Mouse (Mus musculus): ENCODE measurements at regions not wholly inside any gene's neighbourhood (a gene's known extent, or its start where the extent isn't known, plus 50 kb on each side); places are given as distances from the start of the nearest gene placed in this dataset.

DNA sequence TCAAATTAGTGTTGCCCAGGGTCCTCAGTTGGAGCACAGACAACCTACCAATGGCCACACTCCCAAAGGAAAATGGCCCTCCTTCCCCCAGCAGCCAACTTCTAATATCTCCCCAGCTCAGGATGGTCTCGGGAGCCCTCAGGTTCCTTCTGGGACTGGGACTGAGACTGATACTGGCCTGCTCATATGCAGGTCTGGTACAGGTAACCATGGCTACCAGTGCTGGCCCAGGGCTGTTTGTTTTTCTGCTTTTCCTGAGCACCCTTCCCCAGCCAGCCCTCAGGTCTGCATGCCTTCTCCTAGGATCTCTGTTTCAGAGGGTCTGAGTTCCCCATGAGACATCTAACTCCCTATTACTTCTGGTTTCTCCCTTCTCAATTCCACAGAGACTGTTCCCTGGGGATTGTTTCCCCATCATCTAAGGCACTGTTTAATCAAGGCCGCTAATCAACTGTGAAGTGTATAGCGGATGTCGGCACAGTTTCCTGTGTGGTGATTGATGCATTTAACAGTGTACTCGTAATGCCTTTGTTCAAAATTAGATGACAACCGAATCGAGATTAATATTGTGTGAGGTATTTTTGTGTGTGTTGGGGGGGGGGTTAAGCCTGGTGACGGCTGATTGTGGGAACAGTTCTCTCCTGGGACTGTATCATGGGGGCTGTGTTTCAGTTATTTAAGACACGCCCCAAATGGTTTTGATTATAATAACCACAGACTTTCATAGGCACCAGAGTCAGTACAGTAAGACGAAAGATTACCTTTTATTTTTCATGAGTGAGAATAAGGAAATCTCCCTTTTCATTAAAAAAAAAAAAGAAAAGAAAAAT, 120.8 kb upstream of the Lmcd1 start:
- DNase-seq: no peak

DNA sequence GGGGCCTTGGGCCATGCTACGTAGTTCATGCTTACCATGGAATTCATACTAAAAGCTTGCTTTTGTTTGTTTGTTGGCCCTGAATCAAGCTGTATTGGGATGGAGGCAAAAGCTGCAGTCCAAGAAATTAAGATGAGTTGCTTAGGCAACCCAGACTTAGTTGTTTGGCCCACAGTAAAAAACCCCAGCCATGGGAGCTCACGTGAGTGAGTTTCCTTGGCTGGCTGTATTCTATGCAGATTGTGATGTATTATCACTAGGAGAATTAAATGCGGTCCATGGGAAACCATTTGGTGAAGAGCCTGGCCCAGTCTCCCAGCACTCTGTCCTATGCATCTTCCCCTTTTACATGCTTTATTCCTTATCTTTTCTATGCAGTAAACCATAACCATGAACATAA, 106.1 kb upstream of the Lmcd1 start:
- no peak for DNase-seq

DNA sequence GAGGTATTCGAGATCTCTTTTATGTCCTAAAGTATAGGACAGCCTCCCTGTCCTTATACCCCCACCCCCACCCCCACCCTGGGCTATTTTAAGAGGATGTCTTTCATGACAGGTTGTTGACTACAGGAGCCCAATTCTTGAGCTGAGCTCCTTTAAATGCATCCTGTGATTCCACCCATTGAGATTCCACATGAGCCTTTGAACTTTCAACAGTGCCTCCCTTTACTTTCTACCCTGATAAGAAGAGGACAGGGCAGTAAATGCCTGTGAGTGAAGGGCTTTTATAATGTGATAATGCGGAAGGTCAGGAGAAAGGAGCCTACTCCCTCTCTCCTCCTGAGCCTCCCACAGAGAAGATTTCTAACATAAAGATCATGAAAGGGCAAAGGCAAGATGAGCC, 97.2 kb upstream of the Lmcd1 start:
- DNase-seq: no peak

DNA sequence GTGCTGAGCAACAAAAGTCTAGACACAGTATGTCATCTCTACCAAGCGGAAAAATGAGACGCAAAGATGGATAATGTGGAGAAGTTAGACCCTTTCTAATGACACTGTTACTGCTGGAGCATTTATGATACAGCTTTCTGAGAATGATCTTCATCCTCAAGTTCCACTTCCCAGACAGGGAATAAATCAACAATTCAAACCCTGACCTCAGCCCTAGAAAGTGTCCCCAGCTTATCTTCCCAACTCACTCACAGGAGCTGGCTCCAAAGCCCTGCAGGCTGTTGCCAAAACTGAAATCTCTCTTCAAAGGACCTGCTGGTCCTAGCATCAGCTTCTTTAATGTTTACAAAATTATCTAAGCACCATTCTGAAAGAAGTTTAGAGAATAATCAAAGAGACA, 85.9 kb upstream of the Lmcd1 start:
- DNase-seq: no peak

DNA sequence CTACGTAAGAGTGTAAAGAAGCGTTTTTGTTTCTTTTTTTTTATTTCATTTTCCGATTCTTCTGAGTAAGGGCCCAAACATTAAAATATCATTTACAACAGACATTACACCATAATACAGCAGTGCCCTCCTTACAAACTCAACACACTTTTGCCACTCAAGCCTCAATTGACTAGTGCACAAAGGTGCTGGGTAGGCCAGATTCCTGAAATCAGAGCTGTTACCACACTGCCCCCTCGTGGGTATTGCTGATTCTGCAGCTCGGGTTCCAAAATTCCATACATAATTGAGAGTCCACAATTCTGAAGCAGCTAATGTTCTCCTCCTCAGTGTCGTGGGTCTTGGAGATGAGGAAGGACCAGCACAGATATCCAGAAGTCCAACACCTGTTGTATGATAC, 82.5 kb upstream of the Lmcd1 start:
- DNase-seq: peak; percentile 82

DNA sequence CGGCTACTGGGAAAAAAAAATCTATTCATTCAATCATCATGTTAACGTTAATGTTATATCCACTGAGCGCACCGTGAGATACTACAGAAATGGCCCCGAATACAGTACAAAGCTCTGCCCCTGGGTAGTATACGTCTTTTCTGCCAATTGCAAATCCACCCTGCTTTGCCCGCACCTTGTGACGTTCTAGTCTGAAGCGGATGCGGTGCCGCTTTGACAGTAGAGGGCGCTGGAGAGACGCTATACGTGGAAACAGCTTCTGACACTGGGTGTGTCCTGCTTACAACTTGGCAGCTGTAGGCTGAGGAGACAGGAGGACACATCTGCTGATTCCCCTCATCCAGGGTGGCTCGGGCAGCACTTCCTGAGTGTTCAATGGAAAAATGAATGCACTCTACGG, 76.1 kb upstream of the Lmcd1 start:
- DNase-seq: peak; percentile 89

DNA sequence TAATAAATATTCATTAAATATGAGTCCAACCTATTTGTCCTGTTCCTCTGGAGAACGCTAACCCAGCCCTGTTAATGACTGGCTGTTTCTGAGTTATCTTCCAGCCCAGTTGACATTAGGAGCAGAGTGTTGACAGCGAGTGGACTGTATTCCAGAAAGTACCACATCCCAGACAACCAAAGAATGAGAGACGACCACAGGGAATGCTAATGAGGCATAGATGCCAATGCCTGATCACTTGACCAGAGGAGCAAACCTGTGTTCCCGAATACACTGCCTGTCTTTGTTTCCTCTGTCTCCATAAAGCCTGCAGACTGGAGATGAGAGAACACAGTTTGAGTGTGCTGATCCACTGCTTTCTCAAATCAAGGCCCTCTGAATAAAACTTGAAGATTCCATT, 74.3 kb upstream of the Lmcd1 start:
- DNase-seq: no peak

DNA sequence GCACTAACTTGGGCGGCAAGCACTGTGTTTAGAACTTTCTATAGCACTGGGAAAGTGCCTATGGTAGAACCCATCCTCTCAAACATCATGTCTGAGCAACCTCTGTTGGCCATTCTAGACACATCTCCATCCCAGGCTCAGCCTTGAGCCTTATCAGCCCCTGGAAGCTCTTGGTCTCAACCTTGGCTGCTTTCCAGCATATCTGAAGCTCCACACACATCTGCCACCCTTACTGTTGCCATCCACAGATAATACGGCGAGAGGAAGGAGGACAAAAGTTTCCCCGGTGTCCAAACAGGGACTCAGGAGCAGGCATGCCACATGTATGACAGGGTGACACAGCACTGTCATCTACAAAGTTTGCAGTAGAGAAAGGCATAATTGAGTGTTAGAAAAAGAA, 71.4 kb upstream of the Lmcd1 start:
- DNase-seq: no peak

DNA sequence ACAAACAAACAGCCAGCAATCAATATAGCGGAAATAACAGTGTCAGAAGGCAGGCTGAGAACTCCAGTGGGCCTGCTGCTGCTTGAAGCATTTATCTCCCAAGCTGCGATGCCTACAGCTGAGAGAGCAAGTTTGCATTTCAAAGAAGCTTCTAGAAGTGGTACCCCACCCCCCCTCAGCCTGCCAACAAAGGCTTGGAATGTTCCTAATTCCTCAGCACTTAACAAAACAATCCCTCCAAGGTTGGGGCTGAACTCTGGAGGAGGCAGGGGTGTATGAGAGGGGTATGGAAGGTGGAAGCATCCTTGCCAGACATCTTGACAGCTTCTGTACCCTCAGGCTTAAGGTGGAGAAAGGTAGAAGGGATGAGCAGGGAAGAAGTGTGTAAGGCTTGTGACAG, 70.2 kb upstream of the Lmcd1 start:
- no peak for DNase-seq

DNA sequence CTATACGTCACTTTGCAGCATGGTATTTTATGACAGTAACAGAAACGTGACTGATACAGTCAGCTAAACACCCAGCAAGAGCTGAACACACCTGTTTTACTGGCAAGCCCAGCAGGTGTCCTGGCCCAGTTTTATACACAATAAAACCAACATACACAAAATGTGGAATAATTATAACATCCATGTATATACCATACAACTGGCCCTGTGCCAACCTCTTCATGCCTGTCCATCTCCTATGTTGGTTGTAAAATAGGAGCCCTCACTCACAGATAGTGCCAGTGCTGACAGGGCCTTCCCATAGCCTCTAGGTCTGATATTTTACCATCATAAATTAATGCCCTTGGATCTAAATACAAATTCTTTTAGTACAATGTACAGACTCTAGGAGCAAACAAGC, 68.6 kb upstream of the Lmcd1 start:
- no peak for DNase-seq

DNA sequence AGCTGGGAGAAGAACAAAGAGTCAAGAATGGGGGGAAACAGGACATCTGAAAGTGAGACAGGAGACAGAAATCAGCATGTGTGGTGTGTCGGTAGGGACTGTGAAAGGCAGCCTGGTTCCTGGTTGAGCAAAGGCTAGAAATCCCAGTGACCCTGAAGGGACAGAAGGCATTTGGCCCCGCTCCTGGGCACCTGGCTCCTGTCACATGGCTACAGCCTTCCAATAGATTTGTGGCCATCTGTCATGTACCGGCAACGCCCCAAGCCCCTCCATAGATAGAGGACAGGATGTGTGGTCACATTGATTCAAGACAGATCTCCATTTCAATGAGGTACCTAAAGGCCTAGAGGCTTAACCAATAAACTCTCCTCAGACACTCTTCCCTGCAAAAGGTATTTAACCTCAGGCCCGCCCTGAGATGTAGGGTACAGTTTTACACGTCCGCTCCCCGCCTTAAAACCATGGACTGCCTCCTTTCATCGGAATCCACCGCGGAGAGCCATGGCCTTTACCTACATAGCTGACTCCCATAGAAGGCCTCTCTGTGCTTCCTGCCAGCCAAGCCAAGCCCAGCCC, 68.0 kb upstream of the Lmcd1 start:
- no peak for DNase-seq

DNA sequence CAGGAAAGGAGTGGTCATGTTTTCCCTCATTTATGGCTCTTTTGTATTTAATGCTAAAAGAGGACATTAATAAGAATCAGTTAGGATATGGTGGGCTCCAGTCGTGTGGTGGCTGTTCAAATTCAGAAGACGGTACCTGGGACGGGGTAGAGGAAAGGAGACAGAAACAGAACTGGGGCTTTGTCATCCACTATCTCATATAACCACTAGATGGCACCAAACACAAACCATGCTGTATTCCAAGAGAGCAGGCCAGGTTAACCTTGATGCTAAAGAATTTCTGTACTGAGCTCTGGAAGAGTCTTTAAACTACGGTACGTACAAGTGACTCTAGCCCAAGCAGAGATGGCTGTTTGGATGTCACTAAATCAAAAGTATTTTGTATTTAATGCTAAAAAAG, 66.3 kb upstream of the Lmcd1 start:
- peak; percentile 32 for DNase-seq

DNA sequence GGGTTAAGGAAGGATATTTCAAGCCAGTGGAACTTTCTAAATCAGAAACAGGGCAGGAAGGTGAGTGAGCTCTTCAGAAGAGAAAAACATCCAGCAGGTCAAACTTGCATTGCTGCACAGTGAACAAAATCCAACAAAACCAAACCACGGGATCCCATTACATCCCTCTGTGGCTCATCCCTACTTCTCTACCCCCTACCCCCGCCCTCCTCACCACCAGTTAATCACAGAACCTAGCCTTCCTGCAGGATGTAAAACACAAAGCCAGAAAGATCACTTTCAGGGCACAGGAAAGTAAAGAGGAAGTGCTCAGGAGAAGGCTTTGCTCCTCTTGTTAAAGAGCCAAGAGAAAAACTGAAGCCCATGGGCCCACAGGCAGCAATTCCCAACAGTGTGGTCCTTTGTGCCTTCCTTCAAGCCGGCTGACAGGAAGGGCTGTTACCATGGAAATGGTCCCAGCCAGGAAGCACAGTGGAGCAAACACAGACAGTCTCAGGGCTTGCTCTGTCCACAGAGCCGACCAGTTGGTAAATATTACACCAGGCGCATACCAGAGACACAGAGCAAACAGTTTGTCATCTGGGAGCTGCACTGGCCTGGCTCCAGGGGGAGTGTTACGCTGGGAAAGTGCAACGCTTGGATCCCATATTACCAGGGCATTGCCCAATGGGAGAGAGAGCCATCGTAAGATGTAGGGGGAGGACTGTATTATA, 63.2 kb upstream of the Lmcd1 start:
- peak; percentile 85 for DNase-seq

DNA sequence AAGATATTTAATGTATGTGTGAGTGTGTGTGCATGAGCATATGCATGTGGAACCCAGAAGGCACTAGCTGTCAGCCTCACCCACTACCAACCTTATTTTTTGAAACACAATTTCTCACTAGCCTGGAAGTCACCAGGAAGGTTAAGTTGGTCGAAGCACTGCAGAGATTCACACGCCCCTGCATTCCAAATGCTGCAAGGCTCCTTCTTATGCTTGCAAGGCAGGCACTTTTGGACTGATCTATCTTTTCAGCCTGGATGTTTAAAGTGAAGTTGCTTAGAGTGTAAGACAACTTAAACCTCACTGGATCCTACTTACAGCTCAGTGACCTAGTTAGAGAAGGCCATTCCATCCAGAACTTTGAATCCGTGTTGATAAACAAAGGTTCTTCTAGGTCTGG, 56.7 kb upstream of the Lmcd1 start:
- no peak for DNase-seq

DNA sequence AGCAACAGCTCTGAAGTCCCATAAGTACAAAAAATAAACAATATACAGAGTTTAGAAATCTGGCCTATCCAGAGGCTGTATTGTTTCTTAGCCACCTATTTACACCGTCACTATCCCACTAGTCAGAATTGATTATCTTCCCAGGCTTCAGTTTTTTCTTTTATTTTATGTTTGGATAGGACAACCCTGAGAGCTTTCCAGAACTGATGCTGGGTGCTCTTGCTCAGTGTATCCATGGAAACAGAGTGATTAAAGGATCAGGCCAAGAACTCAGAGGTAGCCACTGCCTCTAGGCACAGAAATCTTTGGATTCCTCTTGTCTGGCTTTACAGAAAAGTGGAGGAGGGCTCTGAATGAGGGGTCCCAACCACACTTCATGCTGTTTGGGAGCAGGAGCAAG, 55.3 kb upstream of the Lmcd1 start:
- no peak for DNase-seq

DNA sequence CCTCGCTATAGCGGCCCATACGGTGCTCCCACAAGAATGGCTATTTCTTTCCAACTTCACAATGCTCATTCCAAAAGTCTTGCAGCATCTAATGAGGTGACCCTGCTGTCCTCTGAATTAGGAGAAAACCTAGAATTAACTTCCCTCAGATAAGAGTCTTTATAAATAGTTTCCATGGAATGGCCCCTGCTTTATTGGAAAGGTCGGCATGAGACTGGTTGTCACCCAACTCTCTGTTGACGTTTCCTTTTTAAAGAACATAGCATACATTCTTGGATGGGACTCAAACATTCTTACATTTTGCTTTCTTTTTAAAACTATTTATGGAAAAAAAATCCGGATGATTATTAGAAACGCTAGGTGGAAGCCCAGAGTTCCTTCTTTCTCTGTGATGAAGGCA, 53.9 kb upstream of the Lmcd1 start:
- no peak for DNase-seq

DNA sequence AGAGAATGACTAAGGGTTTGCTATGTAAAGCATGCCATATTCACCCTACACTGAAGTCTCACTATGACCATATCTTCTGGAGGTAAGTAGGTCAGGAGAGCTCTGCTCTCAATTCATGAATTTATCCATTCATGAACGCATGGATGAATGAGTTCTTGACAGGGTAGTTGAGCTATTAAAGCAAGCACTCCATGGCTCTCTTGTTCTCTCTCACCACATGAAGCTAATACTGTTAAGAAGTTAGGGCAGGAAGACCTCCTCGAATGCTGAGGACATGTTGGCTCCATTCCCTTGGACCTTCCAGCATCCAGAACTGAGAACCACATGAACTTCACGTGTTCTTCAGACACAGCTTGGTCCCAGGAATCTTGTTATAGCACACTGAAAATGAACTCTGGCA, 53.4 kb upstream of the Lmcd1 start:
- no peak for DNase-seq

DNA sequence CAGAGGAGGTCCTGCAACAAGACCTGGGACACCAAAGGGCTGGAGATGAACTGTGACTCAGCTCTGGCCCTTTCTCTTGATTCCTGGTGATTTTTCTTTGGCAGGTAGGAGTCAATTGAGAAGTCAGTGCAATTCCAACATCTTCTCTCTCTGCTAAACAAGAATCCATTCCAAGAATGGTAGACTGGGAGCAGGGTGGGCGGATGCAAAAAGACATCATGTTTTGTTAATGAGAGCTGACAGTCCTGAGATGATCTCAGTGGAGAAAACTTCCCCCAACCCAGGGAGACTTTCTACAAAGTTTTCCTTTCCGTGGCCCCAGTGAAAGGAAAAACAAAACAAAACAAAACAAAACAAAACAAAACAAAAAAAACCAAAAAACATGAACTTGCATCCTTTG, 52.2 kb upstream of the Lmcd1 start:
- no peak for DNase-seq

DNA sequence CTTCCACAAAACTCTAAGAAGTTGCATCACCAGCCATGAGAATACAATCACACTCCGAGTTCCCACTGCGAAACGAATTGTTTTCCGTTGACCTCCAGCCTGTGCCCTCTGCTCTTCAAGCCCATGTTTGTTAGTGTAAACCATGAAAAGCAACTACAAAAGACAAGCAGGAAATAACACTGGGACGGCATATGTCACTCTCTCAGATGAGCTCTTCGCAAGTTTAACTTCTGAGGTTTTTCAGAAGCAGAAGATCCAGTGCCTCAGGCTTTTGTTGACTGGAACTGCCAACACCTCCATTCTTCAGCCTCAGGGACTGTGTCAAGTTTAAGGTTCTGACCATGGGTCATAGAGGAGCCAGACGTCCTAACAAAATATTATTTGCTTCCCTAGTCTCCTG, 50.2 kb upstream of the Lmcd1 start:
- no peak for DNase-seq

Measured in kidney, postnatal 10 days (tissue).